Mouse (Mus musculus) regulatory T cell (primary cell): ENCODE results near the gene 4932438H23Rik.

ENCODE experiments used
- in situ Hi-C: fragments of 300-600 bp; cut with MboI, MseI; formaldehyde crosslinking; loops from one replicate; pipeline ENCODE4 v1.15.1; 2025; ENCODE audit warnings: high pct_unique_total_duplicates

The 4932438H23Rik gene

DNA sequence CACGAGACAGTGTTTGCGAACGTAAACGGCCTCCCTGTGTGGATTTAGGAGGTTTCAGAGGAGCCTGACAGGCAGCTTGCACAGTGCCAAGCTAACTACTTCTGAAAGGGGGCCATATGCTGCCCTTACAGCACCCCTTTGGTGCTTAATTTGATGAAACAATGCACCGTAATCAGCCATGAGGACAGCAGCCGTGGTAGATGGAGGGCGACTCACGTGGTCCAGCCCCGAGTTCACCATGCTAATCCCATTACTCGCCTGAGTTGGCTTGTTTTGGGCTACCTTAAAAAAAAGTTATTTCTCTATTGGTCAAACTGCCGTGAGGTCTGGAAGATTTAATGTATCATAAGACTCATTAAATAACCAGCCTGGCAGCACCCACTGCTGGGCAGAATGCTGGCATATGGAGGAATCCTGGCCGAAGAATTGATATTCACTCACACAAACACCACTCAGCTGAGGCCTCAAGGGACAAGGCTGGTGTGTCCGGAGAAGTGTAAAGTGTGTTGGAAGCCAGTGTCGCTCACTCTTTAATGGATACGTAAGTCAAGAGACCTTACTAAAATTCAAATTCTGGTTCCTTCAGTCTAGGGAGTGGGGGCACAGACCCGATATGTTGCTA lies 4.6 kb upstream of the 4932438H23Rik start:
- in situ Hi-C loops = no loop called here

- in situ Hi-C loops = no loop called here
These were observed 2.9 kb upstream of the 4932438H23Rik start for GRCm38 (mm10) chr16:91097858-91098257.

DNA sequence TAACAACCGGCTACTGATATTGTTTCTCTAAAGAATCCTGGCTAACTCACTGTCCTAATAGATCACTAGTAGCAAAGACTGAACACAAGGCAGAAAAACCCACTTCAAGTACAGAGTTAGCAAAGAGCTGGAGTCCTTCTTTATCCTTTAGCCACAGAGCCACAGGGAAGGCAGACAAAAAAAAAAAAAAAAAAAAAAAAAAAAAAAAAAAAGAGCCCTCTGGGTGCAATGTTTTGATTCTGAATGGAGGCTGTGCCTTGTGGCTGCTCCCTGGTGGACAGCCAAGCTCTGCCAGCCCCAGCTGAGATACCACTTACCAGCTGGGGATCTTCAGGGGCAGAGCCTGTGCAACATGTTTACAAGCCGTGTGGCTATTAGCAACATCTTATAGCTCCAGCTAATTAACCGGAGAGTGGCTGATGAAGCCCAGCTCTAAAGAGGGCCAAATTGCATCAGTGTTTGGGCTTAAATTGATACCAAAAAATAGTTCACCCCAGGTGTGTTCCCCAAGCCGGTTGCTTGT lies 2.1 kb upstream of the 4932438H23Rik start:
- in situ Hi-C loops = no loop called here

DNA sequence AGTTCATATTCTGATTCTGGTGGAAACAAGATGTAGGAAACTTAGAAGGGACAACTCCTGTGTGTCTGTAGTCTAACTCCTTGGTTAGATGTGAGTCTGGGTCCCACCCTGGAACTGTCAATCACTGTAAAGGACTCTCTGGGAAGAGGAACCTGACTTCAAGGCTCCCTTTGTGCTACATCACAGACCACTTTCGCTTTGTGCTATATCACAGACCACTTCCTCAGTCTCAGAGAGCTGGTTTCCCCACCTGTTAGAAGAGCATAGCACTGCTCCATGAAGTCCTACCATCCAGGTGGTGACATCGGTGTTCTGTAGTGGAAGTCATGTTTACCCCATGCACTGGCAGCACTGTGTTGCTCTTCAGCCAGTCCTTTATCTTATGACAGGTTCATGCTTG lies 1.1 kb upstream of the 4932438H23Rik start:
- in situ Hi-C loops = no loop called here

DNA sequence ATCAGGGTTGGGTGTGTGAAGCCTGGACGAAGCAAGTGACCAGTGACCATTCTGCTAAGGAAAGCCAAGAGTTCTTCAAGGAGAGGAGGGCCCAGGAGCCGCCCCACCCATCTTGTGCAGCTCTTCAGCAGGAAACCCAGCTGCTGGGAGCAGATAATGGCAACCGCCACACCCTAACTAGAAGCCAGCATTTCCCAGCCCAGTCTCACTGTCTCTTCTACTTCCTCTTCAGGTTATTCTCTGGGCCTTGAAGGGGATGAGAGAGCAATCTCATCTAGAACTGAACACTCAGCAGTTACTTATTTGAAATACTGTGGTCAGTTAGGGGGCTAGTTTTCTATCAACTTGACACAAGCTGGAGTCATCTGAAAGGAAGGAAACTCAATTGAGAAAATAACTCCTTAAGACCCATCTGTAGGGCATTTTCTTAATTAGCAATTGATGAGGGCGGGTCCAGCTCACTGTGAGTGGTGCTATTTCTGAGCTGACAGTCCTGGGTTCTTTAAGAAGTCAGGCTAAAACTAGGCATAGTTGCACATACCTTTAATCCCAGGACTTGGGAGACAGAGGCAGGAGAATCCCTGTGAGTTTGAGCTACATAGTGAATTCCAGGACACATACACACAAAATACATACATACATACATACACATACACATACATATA lies 8.1 kb downstream of the 4932438H23Rik start:
- in situ Hi-C loops = no loop called here

GRCm38 (mm10) chr16:91085239-91085825 lies 9.6 kb downstream of the 4932438H23Rik start:
- in situ Hi-C loops = no loop called here

DNA sequence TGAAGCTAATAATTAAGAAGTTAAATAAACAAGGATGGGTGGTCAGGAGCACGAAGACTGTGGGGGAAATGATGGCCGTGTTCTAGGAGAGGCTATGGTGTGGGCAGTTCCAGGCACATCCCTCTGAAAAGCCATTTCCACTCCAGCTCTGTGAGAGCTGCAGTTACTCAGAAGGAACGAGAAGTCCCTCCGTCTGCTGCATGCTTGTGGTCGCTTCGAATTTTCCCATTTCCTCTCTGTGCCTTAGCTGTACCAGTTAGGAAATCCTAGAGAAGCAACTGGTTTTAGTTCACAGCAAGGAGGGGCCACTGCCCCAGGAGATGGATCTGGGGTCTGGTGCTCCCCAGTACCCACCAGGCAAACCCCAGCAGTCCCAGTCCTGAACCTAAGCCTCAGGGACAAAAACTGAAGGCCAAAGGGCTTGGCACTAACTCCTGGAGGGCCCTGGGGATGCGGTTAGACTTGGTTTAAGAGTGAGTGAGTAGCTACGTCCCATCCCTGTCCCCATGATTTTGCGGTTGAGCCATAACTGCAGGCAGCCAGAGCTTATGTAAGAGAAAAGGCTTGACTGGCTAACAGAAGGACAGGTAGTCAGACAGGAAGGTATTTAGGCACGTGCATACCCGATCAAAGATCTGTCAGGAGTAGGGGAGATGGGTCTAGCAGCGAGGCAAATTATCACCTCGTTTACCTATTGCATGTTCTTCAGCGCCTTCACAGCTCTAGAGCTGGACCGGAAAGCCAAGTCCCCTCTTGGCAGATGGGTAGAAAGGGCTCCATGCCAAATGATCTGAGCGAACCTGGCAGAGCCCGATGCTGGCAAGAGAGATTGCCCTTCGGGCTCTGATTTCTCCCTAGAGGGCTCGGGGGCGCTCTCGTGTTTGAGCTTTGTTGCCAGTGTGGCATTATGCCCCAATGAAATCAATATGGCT lies 10.3 kb downstream of the 4932438H23Rik start:
- in situ Hi-C loops = loop anchor here (5.0 kb wide), 1 partner anchor 268 kb away; no protein-coding TSS in a partner anchor

- in situ Hi-C loops = loop anchor here (5.0 kb wide), 1 partner anchor 269 kb away; no protein-coding TSS in a partner anchor
These were observed 11.8 kb downstream of the 4932438H23Rik start for GRCm38 (mm10) chr16:91083002-91083646.

- in situ Hi-C loops = loop anchor here (5.0 kb wide), 1 partner anchor 271 kb away; no protein-coding TSS in a partner anchor
These were observed 13.4 kb downstream of the 4932438H23Rik start for GRCm38 (mm10) chr16:91081508-91081907.

GRCm38 (mm10) chr16:91076180-91076579 lies 18.7 kb downstream of the 4932438H23Rik start:
- in situ Hi-C loops = loop anchor here (5.0 kb wide), 1 partner anchor 144 kb away; no protein-coding TSS in a partner anchor

DNA sequence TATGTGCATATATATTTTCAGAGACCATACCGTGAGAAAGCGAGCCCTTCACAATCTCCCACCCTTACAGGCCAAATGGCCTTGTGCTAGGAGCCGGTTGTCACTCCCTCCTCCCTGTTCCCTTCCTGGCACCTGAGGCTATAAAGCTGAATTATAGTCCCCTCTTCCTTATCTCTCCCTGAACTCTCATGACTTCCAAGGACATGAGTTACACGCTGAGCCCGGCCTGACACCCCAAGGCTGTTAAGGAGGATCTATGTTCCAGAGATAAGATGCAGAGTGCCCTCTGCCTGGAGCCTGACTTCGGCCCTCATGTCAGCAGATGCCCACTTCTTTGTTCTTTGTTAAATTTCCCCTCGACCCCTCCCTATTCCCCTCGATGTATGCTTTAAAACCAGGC lies 19.5 kb downstream of the 4932438H23Rik start:
- in situ Hi-C loops = loop anchor here (5.0 kb wide), 1 partner anchor 143 kb away; no protein-coding TSS in a partner anchor

DNA sequence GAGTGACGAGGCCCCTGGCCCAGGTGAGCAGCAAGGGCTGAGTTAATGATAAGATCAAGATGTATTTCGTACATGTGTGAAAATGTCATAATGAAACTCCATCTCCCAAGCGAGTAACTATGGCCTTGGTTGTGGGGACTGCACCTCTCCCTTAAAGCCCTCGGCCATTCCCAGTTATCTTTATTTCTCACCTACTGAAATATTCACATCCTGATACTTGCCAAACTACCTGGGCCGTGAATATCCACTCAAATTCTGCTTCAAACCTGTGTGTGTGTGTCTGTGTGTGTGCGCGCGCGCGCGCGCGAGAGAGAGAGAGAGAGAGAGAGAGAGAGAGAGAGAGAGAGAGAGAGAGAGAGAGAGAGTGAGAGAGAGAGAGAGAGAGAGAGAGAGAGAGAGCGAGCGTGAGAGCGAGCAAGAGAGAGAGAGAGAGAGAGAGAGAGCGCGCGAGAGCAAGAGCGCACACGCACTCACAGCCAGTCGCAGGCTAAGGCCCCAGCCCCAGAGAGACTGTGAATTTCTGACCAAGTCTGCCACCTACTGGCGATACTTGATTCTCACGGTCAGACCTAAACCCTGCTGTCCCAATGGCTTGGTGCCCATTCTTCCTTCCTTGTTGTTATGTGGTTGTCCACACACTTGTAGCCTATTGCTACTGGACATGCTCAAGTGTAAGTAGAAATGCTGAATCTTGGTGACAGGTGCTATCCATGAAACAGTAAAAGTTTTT lies 21.6 kb downstream of the 4932438H23Rik start:
- in situ Hi-C loops = no loop called here

DNA sequence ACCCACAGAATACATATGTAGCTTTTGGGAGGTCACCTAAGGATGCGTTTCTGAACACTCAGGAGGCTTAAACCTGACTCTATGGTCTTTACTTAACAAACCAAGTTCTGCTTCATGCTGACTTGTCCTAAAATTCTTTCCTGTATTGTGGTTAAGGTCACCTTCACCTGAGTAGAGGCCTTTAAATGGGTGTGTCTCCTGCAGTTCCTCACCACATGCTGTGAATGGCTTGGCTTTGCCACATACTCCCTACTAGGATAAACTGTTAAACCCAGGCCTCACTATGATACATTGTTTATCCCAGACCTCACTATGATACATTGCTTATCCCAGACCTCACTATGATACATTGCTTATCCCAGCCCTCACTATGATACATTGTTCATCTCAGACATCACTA lies 22.7 kb downstream of the 4932438H23Rik start:
- in situ Hi-C loops = no loop called here

DNA sequence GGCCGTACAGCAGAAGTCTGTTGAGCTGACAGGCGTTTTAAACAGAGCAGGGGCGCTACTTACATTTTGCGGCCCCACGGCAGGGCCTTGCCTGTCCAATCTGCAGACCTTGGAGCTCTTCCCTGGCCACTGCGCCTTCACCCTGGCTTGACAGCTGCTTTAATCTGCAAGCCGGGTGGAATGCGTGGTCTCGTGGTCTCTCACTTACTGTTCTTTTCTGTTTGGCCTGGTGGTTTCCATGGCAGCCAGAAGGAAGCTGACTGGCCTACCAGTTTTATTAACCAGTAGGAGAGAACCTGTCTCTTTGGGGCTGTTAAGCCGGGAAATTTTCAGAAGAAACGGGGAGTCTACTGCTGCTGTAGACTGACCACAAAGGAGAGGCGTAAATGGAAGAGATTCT lies 26.0 kb downstream of the 4932438H23Rik start:
- in situ Hi-C loops = no loop called here

DNA sequence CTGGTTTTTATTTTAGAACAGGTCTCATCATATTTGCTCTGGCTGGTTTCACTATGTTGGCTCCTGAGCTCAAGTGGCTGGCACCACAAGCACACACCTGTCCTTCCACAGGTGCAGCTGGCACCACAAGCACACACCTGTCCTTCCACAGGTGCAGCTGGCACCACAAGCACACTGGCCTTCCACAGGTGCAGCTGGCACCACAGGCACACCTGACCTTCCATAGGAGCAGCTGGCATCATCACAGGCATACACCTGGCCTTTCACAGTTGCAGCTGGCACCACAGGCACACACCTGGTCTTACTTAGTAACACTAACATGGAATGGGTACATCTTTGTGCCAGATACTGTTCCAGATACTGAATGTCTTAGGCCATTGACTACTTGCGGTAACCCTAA lies 27.8 kb downstream of the 4932438H23Rik start:
- in situ Hi-C loops = no loop called here

DNA sequence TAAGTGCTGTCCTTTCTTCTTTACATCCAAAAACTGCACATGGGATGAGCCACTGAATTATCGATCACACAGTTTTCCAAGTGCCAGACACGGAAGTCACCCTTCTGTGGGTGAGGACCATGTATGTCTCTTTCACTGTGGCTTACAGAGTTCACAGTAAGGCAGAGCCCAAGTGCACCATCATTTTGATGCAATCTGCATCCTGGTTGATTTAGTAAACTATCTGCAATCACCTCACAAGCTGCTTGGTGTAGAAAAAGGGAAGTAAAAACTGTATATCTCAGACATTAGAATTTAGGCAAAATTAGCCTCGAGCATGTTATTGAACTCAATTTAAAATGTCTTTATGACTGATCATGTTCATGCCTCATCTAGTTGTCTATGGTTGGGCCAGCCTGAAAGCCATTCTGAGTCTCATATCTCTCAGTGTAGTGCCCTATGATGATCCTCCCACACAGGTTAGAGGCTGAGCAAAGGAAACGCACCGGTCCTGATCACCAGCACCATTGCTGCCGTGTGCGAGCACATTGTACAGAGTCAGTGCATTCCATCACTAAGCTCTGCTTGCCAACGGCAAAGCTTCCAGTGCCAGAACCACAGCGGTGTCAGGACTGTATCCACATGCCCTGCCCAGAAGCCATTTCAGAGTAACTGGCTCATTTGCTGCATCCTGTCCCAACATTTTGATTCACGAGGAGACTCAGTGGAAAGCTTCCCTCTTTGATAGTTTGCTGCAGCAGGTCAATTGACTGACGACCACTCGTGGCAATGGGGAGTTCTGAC lies 30.1 kb downstream of the 4932438H23Rik start:
- in situ Hi-C loops = no loop called here

DNA sequence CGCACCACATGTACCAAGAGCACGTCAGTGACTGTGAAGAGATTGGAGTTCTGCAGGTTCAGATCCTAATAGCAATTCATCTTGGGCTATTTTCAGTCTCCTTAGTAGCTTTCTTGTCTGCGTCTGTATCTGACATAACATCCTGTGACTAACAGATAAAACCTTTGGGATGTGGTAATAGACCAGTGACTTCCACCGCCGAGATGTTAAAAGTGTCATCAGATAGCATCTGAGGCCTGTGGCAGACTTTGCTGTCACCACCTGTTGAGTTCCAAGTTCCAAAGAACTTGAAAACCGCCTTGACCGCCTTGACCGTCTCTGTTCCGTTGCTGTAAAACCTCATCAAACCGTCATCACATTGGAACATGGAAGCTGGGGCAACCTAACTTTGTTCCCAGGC lies 31.1 kb downstream of the 4932438H23Rik start:
- in situ Hi-C loops = no loop called here

- in situ Hi-C loops = no loop called here
These were observed 33.2 kb downstream of the 4932438H23Rik start for GRCm38 (mm10) chr16:91061531-91062318.

GRCm38 (mm10) chr16:91057741-91058140 lies 37.2 kb downstream of the 4932438H23Rik start:
- in situ Hi-C loops = no loop called here
